Mouse (Mus musculus): ENCODE data around the gene Crip2. TPM values are rescaled to one million over a fixed set of nuclear protein-coding genes. Genes with fewer than 3 reads are reported as not detected.

Crip2 gene
- polyA plus RNA-seq, 1 experiment from 2014 or later = 354 TPM

DNA sequence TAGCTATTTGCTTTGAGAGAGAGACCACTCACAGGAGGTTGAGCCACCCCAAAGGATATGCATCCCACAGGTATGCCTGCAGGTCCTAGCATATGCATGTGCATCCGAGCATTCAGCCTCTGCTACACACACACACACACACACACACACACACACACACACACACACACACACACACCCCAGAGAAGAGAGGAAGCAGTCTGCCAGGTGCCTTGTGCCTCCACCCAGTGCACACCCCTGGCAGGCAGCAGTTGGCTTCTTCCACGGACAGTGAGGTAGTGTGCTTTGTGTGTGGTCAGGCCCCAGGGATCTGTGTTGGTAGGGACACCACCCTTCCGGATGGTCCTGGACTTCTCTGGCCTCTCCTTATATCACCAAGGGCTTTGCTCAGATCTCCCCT lies 9.9 kb downstream of the Crip2 start:
- Histone ChIP-seq H3K4me1 (ENCODE audit: control insufficient read depth, insufficient read depth, low read length) (peaks cover 21% of the 10 kb centered on the region), H3K9ac (ENCODE audit: low read length) (no peak overlapping the region), H3K27me3 (replicated peaks; ENCODE audit: control insufficient read depth, insufficient read depth, low read length) (no peaks in the 10 kb centered on the region; the same call in 1 of the 2 replicates), H3K4me2 (ENCODE audit: low read length) (no peak overlapping the region), H3K4me3 (ENCODE audit: low read depth, low read length) (no peak overlapping the region), H3K27ac (ENCODE audit: low read depth, low read length) (no peak overlapping the region), H3K36me3 (ENCODE audit: control insufficient read depth, insufficient read depth, low read length) (peaks cover 10% of the 10 kb centered on the region), H3K9me3 (replicated peaks; ENCODE audit: control insufficient read depth, low read length) (no peaks in the 10 kb centered on the region)
- WGBS = 80% methylated on average over 3 of the region's 3 CpGs
- DNase-seq (ENCODE audit: low spot score) = no peak
- no peak for ATAC-seq

DNA sequence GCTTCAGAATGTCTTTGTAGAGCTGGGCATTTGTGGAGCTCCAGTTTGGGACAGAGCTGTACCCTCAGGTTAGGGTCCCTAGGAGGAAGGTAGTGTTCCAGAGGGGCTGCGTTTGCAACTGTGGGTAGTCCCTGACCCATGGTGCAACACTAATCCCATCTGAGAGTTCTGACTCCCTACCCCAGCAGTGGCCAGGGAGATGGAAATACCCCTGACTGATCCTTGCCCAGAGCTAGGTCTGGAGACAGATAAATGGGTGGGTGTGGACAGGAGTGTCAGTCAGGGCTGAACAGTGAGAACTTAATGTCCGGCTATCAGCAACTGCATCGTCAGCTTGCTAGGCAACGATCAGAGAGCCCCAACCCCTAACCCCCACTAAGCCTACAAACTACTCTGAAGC lies 10.6 kb downstream of the Crip2 start:
- Histone ChIP-seq H3K27me3 (replicated peaks; ENCODE audit: control insufficient read depth, insufficient read depth, low read length) (no peaks in the 10 kb centered on the region; the same call in 1 of the 2 replicates), H3K9me3 (replicated peaks; ENCODE audit: control insufficient read depth, low read length) (no peaks in the 10 kb centered on the region), H3K4me1 (ENCODE audit: control insufficient read depth, insufficient read depth, low read length) (peaks cover 24% of the 10 kb centered on the region), H3K4me3 (ENCODE audit: low read depth, low read length) (no peak overlapping the region), H3K27ac (ENCODE audit: low read depth, low read length) (no peak overlapping the region), H3K9ac (ENCODE audit: low read length) (no peak overlapping the region), H3K4me2 (ENCODE audit: low read length) (no peak overlapping the region), H3K36me3 (ENCODE audit: control insufficient read depth, insufficient read depth, low read length) (peaks cover 3% of the 10 kb centered on the region; the same call in 1 of the 2 replicates)
- no peak for ATAC-seq
- no peak for DNase-seq (ENCODE audit: low spot score)
- WGBS = 81% methylated on average over 4 of the region's 4 CpGs

DNA sequence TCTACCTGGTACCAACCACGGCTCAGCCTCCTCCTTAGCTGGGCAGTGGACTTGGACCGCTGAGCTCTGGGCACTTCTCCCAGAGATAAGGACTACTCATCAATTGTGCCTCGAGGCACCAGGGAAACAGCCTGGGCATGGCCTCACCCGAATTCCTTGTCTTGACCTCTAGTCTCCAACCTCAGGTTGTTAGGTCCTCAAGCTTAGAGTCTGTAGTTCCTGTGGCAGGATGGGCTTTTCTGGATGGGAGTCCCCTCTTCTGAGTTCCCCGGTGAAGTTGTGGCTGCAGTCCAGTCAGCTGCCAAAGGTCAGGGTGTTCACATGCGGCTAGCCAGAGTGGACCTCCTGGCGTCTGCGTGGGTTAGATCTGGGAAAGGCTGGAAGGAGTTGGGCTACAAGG lies 11.0 kb downstream of the Crip2 start:
- no peak for ATAC-seq
- no peak overlapping the region for H3K4me2 ChIP-seq (ENCODE audit: low read length)

DNA sequence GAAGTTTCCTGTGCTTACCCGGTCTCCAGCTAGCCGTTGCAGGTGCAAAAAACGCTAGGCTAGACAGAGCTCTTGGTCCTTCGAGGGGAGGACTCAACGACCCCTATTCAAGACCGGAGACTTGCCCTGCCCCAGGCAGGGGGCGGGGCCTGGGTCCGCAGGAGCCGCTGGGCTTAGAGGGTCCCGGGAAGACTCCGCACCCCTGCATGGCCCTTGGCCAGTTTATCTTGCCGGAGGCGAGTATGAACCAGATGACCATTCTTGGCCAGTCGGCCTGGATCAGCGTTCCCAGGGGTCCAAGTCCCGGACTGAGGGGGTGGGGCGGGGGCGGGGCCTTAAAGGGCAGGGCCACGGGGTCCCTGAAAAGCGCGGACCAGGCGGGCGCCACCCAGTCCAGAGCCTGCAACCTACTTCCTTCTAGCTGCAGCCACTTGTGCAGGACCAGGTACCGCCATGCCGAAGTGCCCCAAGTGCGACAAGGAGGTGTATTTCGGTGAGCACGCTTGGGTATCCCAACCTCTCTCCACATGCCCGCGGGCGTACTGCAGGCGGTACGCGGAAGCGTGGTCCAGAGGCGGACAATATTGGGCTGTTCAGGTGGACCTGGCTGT lies 11.7 kb downstream of the Crip2 start:
- peak; percentile 23 for DNase-seq (ENCODE audit: low spot score)

More for the DNA sequence above, 11.0 kb downstream of the Crip2 start:
- Histone ChIP-seq H3K4me1 (ENCODE audit: control insufficient read depth, insufficient read depth, low read length) (peaks cover 24% of the 10 kb centered on the region), H3K9ac (ENCODE audit: low read length) (no peak overlapping the region), H3K27ac (ENCODE audit: low read depth, low read length) (no peak overlapping the region), H3K36me3 (ENCODE audit: control insufficient read depth, insufficient read depth, low read length) (no peaks in the 10 kb centered on the region), H3K9me3 (replicated peaks; ENCODE audit: control insufficient read depth, low read length) (no peaks in the 10 kb centered on the region), H3K27me3 (replicated peaks; ENCODE audit: control insufficient read depth, insufficient read depth, low read length) (no peaks in the 10 kb centered on the region; the same call in 1 of the 2 replicates), H3K4me3 (ENCODE audit: low read depth, low read length) (no peak overlapping the region)
- 87% methylated on average over 8 of the region's 8 CpGs for WGBS
- no peak for DNase-seq (ENCODE audit: low spot score)

DNA sequence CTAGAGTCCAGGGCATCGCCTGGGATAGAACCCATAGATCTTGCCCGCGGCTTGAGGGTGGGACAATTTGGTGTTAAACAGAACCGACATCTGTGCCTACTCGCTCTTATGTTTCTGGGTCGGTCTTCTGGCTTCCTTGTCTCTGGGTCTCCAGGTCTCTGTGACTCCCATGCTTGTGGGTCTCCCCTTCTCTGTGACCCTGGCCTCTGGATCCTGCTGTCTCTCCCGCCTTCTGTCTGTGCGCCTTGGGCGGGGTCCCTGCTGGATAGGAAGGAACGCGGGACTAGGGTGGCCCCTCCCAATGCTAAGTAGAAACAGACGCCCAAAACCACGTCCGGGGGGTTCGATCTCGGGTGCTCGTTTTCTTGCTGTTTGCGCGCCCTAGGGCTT lies 12.2 kb downstream of the Crip2 start:
- WGBS = 29% methylated on average over 19 of the region's 19 CpGs
- Histone ChIP-seq H3K4me2 (ENCODE audit: low read length) (peak overlapping the region; percentile 64), H3K27me3 (replicated peaks; ENCODE audit: control insufficient read depth, insufficient read depth, low read length) (no peaks in the 10 kb centered on the region; the same call in 1 of the 2 replicates), H3K9me3 (replicated peaks; ENCODE audit: control insufficient read depth, low read length) (no peaks in the 10 kb centered on the region), H3K9ac (ENCODE audit: low read length) (peak overlapping the region; percentile 41; the same call in 1 of the 2 replicates), H3K4me3 (ENCODE audit: low read depth, low read length) (peak overlapping the region; percentile 36), H3K36me3 (ENCODE audit: control insufficient read depth, insufficient read depth, low read length) (no peaks in the 10 kb centered on the region), H3K27ac (ENCODE audit: low read depth, low read length) (no peak overlapping the region), H3K4me1 (ENCODE audit: control insufficient read depth, insufficient read depth, low read length) (peaks cover 26% of the 10 kb centered on the region)
- ATAC-seq (no peak), DNase-seq (ENCODE audit: low spot score) (no peak)

More for the DNA sequence above, 11.7 kb downstream of the Crip2 start:
- H3K9ac ChIP-seq (ENCODE audit: low read length) = peak overlapping the region; percentile 41
- ATAC-seq = no peak
- no peaks in the 10 kb centered on the region; the same call in 1 of the 2 replicates for H3K27me3 ChIP-seq (replicated peaks; ENCODE audit: control insufficient read depth, insufficient read depth, low read length)
- 1% methylated on average over 36 of the region's 36 CpGs for WGBS
- H3K4me1 ChIP-seq (ENCODE audit: control insufficient read depth, insufficient read depth, low read length) = peaks cover 21% of the 10 kb centered on the region
- H3K4me3 ChIP-seq (ENCODE audit: low read depth, low read length) = peak overlapping the region; percentile 36
- H3K27ac ChIP-seq (ENCODE audit: low read depth, low read length) = no peak overlapping the region
- H3K4me2 ChIP-seq (ENCODE audit: low read length) = peak overlapping the region; percentile 64
- no peaks in the 10 kb centered on the region for H3K9me3 ChIP-seq (replicated peaks; ENCODE audit: control insufficient read depth, low read length)
- no peaks in the 10 kb centered on the region for H3K36me3 ChIP-seq (ENCODE audit: control insufficient read depth, insufficient read depth, low read length)

DNA sequence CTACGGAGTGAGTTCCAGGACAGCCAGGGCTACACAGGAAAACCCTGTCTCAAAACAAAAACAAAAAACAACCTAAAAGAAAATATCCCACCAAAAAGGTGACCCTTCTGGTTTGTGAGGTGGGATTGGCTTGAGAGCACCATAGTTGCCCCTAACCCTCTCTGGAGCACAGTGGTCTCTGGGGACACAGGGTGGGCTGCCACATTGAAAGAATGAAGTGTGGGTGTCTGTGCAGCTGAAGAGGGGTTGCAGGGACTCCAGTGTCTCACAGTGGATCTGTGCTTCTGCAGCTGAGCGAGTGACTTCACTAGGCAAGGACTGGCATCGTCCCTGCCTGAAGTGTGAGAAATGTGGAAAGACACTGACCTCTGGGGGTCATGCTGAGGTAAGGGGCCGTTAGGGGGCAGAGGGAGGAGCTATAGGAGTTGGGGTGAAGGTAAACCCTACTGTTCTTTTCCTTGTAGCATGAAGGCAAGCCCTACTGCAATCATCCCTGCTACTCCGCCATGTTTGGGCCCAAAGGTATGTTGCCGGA lies 13.0 kb downstream of the Crip2 start:
- Histone ChIP-seq H3K36me3 (ENCODE audit: control insufficient read depth, insufficient read depth, low read length) (no peaks in the 10 kb centered on the region), H3K9ac (ENCODE audit: low read length) (no peak overlapping the region), H3K27ac (ENCODE audit: low read depth, low read length) (no peak overlapping the region), H3K27me3 (replicated peaks; ENCODE audit: control insufficient read depth, insufficient read depth, low read length) (no peaks in the 10 kb centered on the region; the same call in 1 of the 2 replicates), H3K4me2 (ENCODE audit: low read length) (no peak overlapping the region), H3K9me3 (replicated peaks; ENCODE audit: control insufficient read depth, low read length) (no peaks in the 10 kb centered on the region), H3K4me1 (ENCODE audit: control insufficient read depth, insufficient read depth, low read length) (peaks cover 26% of the 10 kb centered on the region), H3K4me3 (ENCODE audit: low read depth, low read length) (no peak overlapping the region)
- no peak for ATAC-seq
- no peak for DNase-seq (ENCODE audit: low spot score)
- 78% methylated on average over 6 of the region's 6 CpGs for WGBS

DNA sequence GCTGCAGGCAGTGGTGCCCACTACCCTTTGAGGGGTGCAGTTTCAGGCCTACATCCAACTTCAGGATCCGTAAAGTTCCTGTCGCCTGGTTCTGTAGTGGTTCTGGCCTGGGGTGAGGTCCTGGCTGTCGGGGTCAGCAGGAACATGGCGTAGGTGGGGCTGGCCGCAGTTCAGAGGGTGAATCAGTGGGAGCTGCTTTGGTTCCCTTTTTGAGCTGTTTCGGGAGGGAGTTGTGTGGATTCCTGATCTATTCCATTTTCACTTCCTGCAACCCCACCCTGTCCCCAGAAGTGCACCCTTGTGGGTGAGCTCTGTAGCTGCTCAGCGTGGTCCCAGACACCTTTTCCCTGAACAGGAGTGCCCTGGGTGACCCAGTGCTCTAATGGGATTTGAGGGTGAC lies 13.9 kb downstream of the Crip2 start:
- Histone ChIP-seq H3K4me3 (ENCODE audit: low read depth, low read length) (no peak overlapping the region), H3K9me3 (replicated peaks; ENCODE audit: control insufficient read depth, low read length) (no peaks in the 10 kb centered on the region), H3K4me2 (ENCODE audit: low read length) (no peak overlapping the region), H3K27ac (ENCODE audit: low read depth, low read length) (no peak overlapping the region), H3K9ac (ENCODE audit: low read length) (no peak overlapping the region), H3K4me1 (ENCODE audit: control insufficient read depth, insufficient read depth, low read length) (peaks cover 23% of the 10 kb centered on the region), H3K27me3 (replicated peaks; ENCODE audit: control insufficient read depth, insufficient read depth, low read length) (no peaks in the 10 kb centered on the region; the same call in 1 of the 2 replicates), H3K36me3 (ENCODE audit: control insufficient read depth, insufficient read depth, low read length) (no peaks in the 10 kb centered on the region)
- no peak for ATAC-seq
- DNase-seq (ENCODE audit: low spot score) = no peak
- 93% methylated on average over 7 of the region's 7 CpGs for WGBS

DNA sequence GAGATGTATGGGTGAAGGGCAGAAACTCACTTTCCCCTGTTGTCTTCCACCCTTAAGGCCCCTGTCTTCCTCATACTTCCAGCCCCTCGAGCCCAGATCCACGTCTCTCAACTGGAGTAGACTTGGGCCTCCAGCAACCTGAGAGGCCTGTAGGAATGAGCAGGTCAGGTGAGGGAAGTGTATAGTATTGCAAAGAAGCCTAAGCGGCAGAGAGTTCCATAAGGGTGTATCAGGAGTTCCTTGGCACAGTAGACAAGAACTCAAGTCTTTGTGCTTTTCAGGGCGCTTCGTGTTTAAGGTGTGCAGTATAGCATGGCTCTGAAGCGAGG lies 14.7 kb downstream of the Crip2 start:
- Histone ChIP-seq H3K4me1 (ENCODE audit: control insufficient read depth, insufficient read depth, low read length) (peaks cover 18% of the 10 kb centered on the region), H3K9me3 (replicated peaks; ENCODE audit: control insufficient read depth, low read length) (no peaks in the 10 kb centered on the region), H3K4me3 (ENCODE audit: low read depth, low read length) (no peak overlapping the region), H3K27me3 (replicated peaks; ENCODE audit: control insufficient read depth, insufficient read depth, low read length) (no peaks in the 10 kb centered on the region; the same call in 1 of the 2 replicates), H3K4me2 (ENCODE audit: low read length) (peak overlapping the region; percentile 74), H3K27ac (ENCODE audit: low read depth, low read length) (no peak overlapping the region), H3K9ac (ENCODE audit: low read length) (no peak overlapping the region), H3K36me3 (ENCODE audit: control insufficient read depth, insufficient read depth, low read length) (no peaks in the 10 kb centered on the region)
- DNase-seq (ENCODE audit: low spot score) = no peak
- ATAC-seq = no peak
- 82% methylated on average over 6 of the region's 6 CpGs for WGBS

DNA sequence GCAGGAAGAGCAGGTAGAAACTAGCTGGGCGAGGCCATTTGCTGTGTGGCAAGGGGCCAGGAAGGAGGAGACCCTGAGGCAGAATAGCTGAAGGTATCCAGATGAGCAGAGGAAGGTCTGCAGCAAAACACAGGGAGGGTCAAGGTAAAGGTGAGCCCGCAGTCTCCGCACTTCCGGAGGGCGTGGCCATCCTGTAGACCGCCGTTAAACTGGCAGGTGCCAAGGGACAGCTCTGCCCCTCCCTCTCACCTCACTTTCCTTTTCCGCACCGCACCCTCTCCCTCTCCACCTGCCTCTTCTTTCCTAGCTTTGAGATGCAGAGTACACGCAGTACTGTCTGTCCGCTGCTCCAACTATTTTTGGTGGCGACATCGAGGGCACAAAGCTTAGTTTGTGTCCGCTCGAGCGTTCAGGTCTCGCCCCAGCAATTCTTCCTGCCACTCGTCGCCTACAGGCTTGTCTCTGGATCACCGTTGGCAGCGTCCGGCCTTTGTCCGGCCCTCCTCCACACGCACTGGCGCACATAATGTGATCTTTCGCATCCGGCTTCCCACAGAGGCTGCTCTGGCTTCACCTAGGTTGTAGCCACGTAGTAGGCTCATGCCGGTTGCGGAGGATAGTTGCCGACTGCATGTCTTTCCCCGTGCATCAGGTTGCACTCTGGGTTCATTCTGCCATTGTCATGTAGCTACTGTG lies 15.2 kb downstream of the Crip2 start:
- Histone ChIP-seq H3K27ac (ENCODE audit: low read depth, low read length) (peak overlapping the region; percentile 9; the same call in 1 of the 2 replicates), H3K4me1 (ENCODE audit: control insufficient read depth, insufficient read depth, low read length) (peaks cover 18% of the 10 kb centered on the region)
- no peak for DNase-seq (ENCODE audit: low spot score)

More for the DNA sequence above, 15.2 kb downstream of the Crip2 start:
- Histone ChIP-seq H3K36me3 (ENCODE audit: control insufficient read depth, insufficient read depth, low read length) (no peaks in the 10 kb centered on the region), H3K9me3 (replicated peaks; ENCODE audit: control insufficient read depth, low read length) (no peaks in the 10 kb centered on the region), H3K9ac (ENCODE audit: low read length) (peak overlapping the region; percentile 62), H3K4me2 (ENCODE audit: low read length) (peak overlapping the region; percentile 74), H3K27me3 (replicated peaks; ENCODE audit: control insufficient read depth, insufficient read depth, low read length) (no peaks in the 10 kb centered on the region; the same call in 1 of the 2 replicates), H3K4me3 (ENCODE audit: low read depth, low read length) (peak overlapping the region; percentile 59)
- ATAC-seq = peak; percentile 1
- WGBS = 4% methylated on average over 32 of the region's 32 CpGs

Data from forebrain, embryonic 14.5 days (tissue).